Mouse (Mus musculus): ENCODE measurements around the gene Tspan6. TPM values are rescaled to one million over a fixed set of nuclear protein-coding genes. Genes with fewer than 3 reads are reported as not detected.

Tspan6 gene
- polyA plus RNA-seq, 1 experiment from 2014 or later = 295 TPM

DNA sequence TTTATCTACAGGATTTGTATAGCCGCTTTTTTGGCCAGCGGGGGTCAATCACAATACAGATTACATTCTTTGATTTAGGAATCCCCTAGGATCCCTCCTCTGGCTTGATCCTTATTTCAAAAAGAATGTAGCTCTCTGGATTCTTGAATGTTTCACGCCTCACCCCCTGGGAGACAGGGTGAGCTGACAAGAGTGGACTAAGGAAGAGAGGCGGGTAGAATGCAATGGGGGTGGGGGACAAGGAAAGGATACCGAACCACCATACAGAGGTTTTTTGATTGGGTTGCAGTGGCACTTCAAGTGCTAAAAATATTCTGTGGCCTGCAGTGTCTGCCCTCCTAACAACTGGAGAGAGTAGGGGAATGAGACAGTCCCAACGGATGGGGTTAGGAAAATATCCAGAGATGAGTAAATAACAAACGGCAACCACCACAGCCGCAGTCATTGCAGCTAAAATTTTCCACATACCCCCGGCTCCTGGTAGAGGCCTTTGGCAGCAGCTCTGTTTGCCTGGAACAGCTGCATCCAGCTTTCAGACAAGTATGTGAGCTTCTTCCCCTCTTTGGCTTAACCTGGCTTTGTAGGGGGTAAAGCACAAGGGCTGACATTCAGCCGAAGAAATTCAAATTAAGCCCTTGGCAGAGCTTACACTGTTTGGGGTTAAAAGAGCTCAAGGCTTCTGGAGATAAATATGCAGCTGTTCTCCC lies 13.3 kb upstream of the Tspan6 start:
- DNase-seq (ENCODE audit: low spot score) (no peak), ATAC-seq (ENCODE audit: low FRiP score) (no peak)
- no peak overlapping the region for H3K27ac ChIP-seq
- H3K4me3 ChIP-seq (replicated peaks; ENCODE audit: low read length) = no peak overlapping the region
- H3K9me3 ChIP-seq (ENCODE audit: control insufficient read depth, low read length) = no peaks in the 10 kb centered on the region
- H3K4me2 ChIP-seq (replicated peaks) = no peak overlapping the region
- no peaks in the 10 kb centered on the region for H3K4me1 ChIP-seq (replicated peaks; ENCODE audit: control insufficient read depth, insufficient read depth, low read length)
- 40% methylated on average over 10 of the region's 10 CpGs for WGBS
- no peak overlapping the region for H3K9ac ChIP-seq
- H3K27me3 ChIP-seq (ENCODE audit: control insufficient read depth, insufficient read depth, low read length) = no peaks in the 10 kb centered on the region; the same call in 1 of the 2 replicates
- no peaks in the 10 kb centered on the region for H3K36me3 ChIP-seq (replicated peaks; ENCODE audit: control insufficient read depth, insufficient read depth)

- no peaks in the 10 kb centered on the region for H3K36me3 ChIP-seq (replicated peaks; ENCODE audit: control insufficient read depth, insufficient read depth)
- DNase-seq (ENCODE audit: low spot score) (no peak), ATAC-seq (ENCODE audit: low FRiP score) (no peak)
- no peaks in the 10 kb centered on the region for H3K9me3 ChIP-seq (ENCODE audit: control insufficient read depth, low read length)
- H3K27ac ChIP-seq = no peak within 1 kb of the TSS
- H3K4me3 ChIP-seq (replicated peaks; ENCODE audit: low read length) = no peak within 1 kb of the TSS
- WGBS = 41% methylated on average over 3 of the region's 3 CpGs
- H3K9ac ChIP-seq = no peak within 1 kb of the TSS
- no peaks in the 10 kb centered on the region for H3K4me1 ChIP-seq (replicated peaks; ENCODE audit: control insufficient read depth, insufficient read depth, low read length)
- no peak within 1 kb of the TSS for H3K4me2 ChIP-seq (replicated peaks)
- H3K27me3 ChIP-seq (ENCODE audit: control insufficient read depth, insufficient read depth, low read length) = no peaks in the 10 kb centered on the region; the same call in 1 of the 2 replicates
Observed at GRCm38 (mm10) chrX:133908261-133908660, 10.0 kb upstream of the Tspan6 start, which contains the start of gene Srpx2. TSS of gene Srpx2 (plus strand) at chrX:133908426.

DNA sequence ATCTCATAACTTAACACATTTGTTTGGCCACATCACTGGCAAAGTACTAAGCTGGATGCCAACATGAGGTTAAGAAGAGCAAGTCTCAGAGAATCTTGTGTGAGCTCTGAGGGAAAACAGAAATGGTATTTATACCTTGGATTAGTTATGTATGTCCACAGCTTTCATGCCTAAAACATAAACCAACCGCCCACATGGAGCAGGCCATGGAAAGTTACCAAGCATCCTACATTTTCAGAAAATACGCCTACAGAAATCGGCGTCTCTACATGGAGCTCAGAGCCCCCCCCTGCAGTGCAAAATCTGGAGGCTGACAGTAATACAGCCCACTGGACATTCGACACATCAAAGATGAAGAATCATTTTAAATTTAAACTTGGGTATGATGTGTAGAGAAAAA lies 10.1 kb downstream of the Tspan6 start:
- no peak for ATAC-seq (ENCODE audit: low FRiP score)
- Histone ChIP-seq H3K4me3 (replicated peaks; ENCODE audit: low read length) (no peak overlapping the region), H3K9me3 (ENCODE audit: control insufficient read depth, low read length) (no peaks in the 10 kb centered on the region), H3K9ac (no peak overlapping the region), H3K4me2 (replicated peaks) (no peak overlapping the region), H3K27me3 (ENCODE audit: control insufficient read depth, insufficient read depth, low read length) (no peaks in the 10 kb centered on the region), H3K27ac (no peak overlapping the region), H3K36me3 (replicated peaks; ENCODE audit: control insufficient read depth, insufficient read depth) (peaks cover 15% of the 10 kb centered on the region; the same call in 1 of the 2 replicates), H3K4me1 (replicated peaks; ENCODE audit: control insufficient read depth, insufficient read depth, low read length) (no peaks in the 10 kb centered on the region)
- WGBS = 89% methylated on average over 5 of the region's 5 CpGs
- no peak for DNase-seq (ENCODE audit: low spot score)

DNA sequence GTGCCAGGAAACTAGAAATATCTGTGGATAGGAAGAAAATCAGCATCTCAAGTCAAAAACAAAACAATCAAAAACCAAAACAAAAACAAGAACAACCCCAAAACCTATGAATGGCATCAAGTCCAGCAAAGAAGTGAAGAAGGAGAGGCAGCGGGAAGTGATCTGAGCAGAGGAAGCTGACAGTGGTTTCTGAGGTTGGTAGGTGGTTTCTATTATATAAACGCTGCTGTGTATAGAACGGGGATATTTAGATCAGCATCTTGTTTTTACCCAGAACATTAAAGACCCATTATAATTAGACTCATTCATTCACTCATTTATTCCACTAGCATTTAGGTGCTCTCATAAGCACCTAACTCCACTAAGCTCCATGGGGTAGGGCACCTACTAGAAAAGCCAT lies 10.9 kb downstream of the Tspan6 start:
- ATAC-seq (ENCODE audit: low FRiP score) (no peak), DNase-seq (ENCODE audit: low spot score) (no peak)
- H3K27me3 ChIP-seq (ENCODE audit: control insufficient read depth, insufficient read depth, low read length) = no peaks in the 10 kb centered on the region
- no peak overlapping the region for H3K9ac ChIP-seq
- no peaks in the 10 kb centered on the region for H3K4me1 ChIP-seq (replicated peaks; ENCODE audit: control insufficient read depth, insufficient read depth, low read length)
- no peak overlapping the region for H3K27ac ChIP-seq
- no peaks in the 10 kb centered on the region for H3K9me3 ChIP-seq (ENCODE audit: control insufficient read depth, low read length)
- H3K36me3 ChIP-seq (replicated peaks; ENCODE audit: control insufficient read depth, insufficient read depth) = peaks cover 8% of the 10 kb centered on the region; the same call in 1 of the 2 replicates
- no peak overlapping the region for H3K4me3 ChIP-seq (replicated peaks; ENCODE audit: low read length)
- 98% methylated on average over 3 of the region's 3 CpGs for WGBS
- no peak overlapping the region for H3K4me2 ChIP-seq (replicated peaks)

GRCm38 (mm10) chrX:133869743-133870142 lies 28.5 kb downstream of the Tspan6 start:
- no peaks in the 10 kb centered on the region for H3K4me1 ChIP-seq (replicated peaks; ENCODE audit: control insufficient read depth, insufficient read depth, low read length)
- H3K27me3 ChIP-seq (ENCODE audit: control insufficient read depth, insufficient read depth, low read length) = no peaks in the 10 kb centered on the region
- H3K36me3 ChIP-seq (replicated peaks; ENCODE audit: control insufficient read depth, insufficient read depth) = no peaks in the 10 kb centered on the region
- ATAC-seq (ENCODE audit: low FRiP score) = no peak
- no peak overlapping the region for H3K27ac ChIP-seq
- no peaks in the 10 kb centered on the region for H3K9me3 ChIP-seq (ENCODE audit: control insufficient read depth, low read length)
- 94% methylated on average over 6 of the region's 6 CpGs for WGBS
- H3K4me2 ChIP-seq (replicated peaks) = no peak overlapping the region
- no peak overlapping the region for H3K4me3 ChIP-seq (replicated peaks; ENCODE audit: low read length)
- no peak overlapping the region for H3K9ac ChIP-seq
- DNase-seq (ENCODE audit: low spot score) = no peak

GRCm38 (mm10) chrX:133853637-133854036 lies 44.6 kb downstream of the Tspan6 start:
- H3K4me2 ChIP-seq (replicated peaks) = no peak overlapping the region
- DNase-seq (ENCODE audit: low spot score) (no peak), ATAC-seq (ENCODE audit: low FRiP score) (no peak)
- H3K27ac ChIP-seq = no peak overlapping the region
- 0 out of 2 replicates have a peak, but pooled peaks cover 3% of the 10 kb centered on the region for H3K27me3 ChIP-seq (ENCODE audit: control insufficient read depth, insufficient read depth, low read length)
- WGBS = 90% methylated on average over 4 of the region's 4 CpGs
- no peaks in the 10 kb centered on the region for H3K4me1 ChIP-seq (replicated peaks; ENCODE audit: control insufficient read depth, insufficient read depth, low read length)
- no peak overlapping the region for H3K4me3 ChIP-seq (replicated peaks; ENCODE audit: low read length)
- no peak overlapping the region for H3K9ac ChIP-seq
- H3K36me3 ChIP-seq (replicated peaks; ENCODE audit: control insufficient read depth, insufficient read depth) = no peaks in the 10 kb centered on the region
- H3K9me3 ChIP-seq (ENCODE audit: control insufficient read depth, low read length) = no peaks in the 10 kb centered on the region

GRCm38 (mm10) chrX:133850680-133851079 lies 47.5 kb downstream of the Tspan6 start, which contains the start of gene Tnmd:
TSS of gene Tnmd (plus strand) at chrX:133850980.
- Histone ChIP-seq H3K4me1 (replicated peaks; ENCODE audit: control insufficient read depth, insufficient read depth, low read length) (no peaks in the 10 kb centered on the region), H3K4me2 (replicated peaks) (no peak within 1 kb of the TSS), H3K4me3 (replicated peaks; ENCODE audit: low read length) (no peak within 1 kb of the TSS), H3K36me3 (replicated peaks; ENCODE audit: control insufficient read depth, insufficient read depth) (no peaks in the 10 kb centered on the region), H3K27ac (no peak within 1 kb of the TSS), H3K27me3 (ENCODE audit: control insufficient read depth, insufficient read depth, low read length) (0 out of 2 replicates have a peak, but pooled peaks cover 3% of the 10 kb centered on the region), H3K9ac (no peak within 1 kb of the TSS), H3K9me3 (ENCODE audit: control insufficient read depth, low read length) (no peaks in the 10 kb centered on the region)
- no peak for DNase-seq (ENCODE audit: low spot score)
- no peak for ATAC-seq (ENCODE audit: low FRiP score)
- 83% methylated on average over 5 of the region's 5 CpGs for WGBS

Other genes starting within 250 kb of the Tspan6 start
- gene Pcdh19, start 209.4 kb downstream of the Tspan6 start, polyA plus RNA-seq (2014; fragmentation: Nextera tagmentation; extraction: Ambion mirVana) = 17.3 and 18.2 TPM in 2 replicates
- 1.1 and 2.0 TPM in 2 replicates for gene Tnmd, start 47.4 kb downstream of the Tspan6 start, polyA plus RNA-seq (2014; fragmentation: Nextera tagmentation; extraction: Ambion mirVana)
- gene Srpx2, start 10.0 kb upstream of the Tspan6 start, polyA plus RNA-seq (2014; fragmentation: Nextera tagmentation; extraction: Ambion mirVana) = 1.5 and 1.9 TPM in 2 replicates
- gene Sytl4, start 83.4 kb upstream of the Tspan6 start, polyA plus RNA-seq (2014; fragmentation: Nextera tagmentation; extraction: Ambion mirVana) = 0.80 and 1.1 TPM in 2 replicates
- 76.6 and 84.4 TPM in 2 replicates for gene Cstf2, start 160.8 kb upstream of the Tspan6 start, polyA plus RNA-seq (2014; fragmentation: Nextera tagmentation; extraction: Ambion mirVana)

Measured in hindbrain, embryonic 14.5 days (tissue).